Mouse (Mus musculus): ENCODE results near the gene Olfr1385.

The Olfr1385 gene

GRCm38 (mm10) chr11:49488770-49489169 is at the start of gene Olfr1385:
Gene Olfr1385 (plus strand): TSS chr11:49489070.
- WGBS = 74% methylated on average over 1 of the region's 1 CpGs

- WGBS = 87% methylated on average over 1 of the region's 1 CpGs
Measured at GRCm38 (mm10) chr11:49455043-49455442, 33.8 kb upstream of the Olfr1385 start, which contains the start of gene Olfr1387. Gene Olfr1387 (plus strand): TSS chr11:49455343.

- 89% methylated on average over 3 of the region's 3 CpGs for WGBS
Measured at GRCm38 (mm10) chr11:49464746-49465145, 24.1 kb upstream of the Olfr1385 start, which contains the start of gene Olfr1386. Gene Olfr1386 (plus strand): TSS chr11:49465046.

- WGBS = 81% methylated on average over 4 of the region's 4 CpGs
Measured at GRCm38 (mm10) chr11:49485973-49486372, 2.9 kb upstream of the Olfr1385 start.

- 36% methylated on average over 5 of the region's 5 CpGs for WGBS
Measured at GRCm38 (mm10) chr11:49518086-49518485, 29.2 kb downstream of the Olfr1385 start.

GRCm38 (mm10) chr11:49519348-49519747 is 30.5 kb downstream of the Olfr1385 start, which contains the start of gene Olfr1383:
Gene Olfr1383 (plus strand): TSS chr11:49519648.

GRCm38 (mm10) chr11:49527947-49528346 is 39.1 kb downstream of the Olfr1385 start, which contains the start of gene Olfr1382:
Gene Olfr1382 (plus strand): TSS chr11:49528247.
- WGBS = 88% methylated on average over 3 of the region's 3 CpGs

- WGBS = 68% methylated on average over 2 of the region's 2 CpGs
Measured at GRCm38 (mm10) chr11:49536631-49537030, 47.8 kb downstream of the Olfr1385 start.

- WGBS = 82% methylated on average over 3 of the region's 3 CpGs
Measured at GRCm38 (mm10) chr11:49543149-49543548, 54.3 kb downstream of the Olfr1385 start, which contains the start of gene Olfr1381. Gene Olfr1381 (plus strand): TSS chr11:49543449.
